Mouse (Mus musculus) cerebellum, adult 2 months (tissue): ENCODE results near the gene Kcnab3. TPM values are rescaled to one million over a fixed set of nuclear protein-coding genes. Genes with fewer than 3 reads are reported as not detected.

Source experiments
- DNase-seq, 2 experiments: peaks; one replicate each; pipeline ENCODE4 v3.0.0; 2021
- H3K27ac ChIP-seq: fragments of 200-500 bp; 2 replicates; pipeline ENCODE4 v1.5.1; 2012; ENCODE audit warnings: low read length, control low read depth, inconsistent platforms; ENCODE audit not compliant: insufficient read depth
- H3K27me3 ChIP-seq: fragments of 200-500 bp; 2 replicates; pipeline ENCODE4 v1.6.1; 2012; ENCODE audit warnings: inconsistent platforms, mild to moderate bottlenecking, low read length, moderate library complexity; ENCODE audit not compliant: control insufficient read depth, insufficient read depth
- H3K4me1 ChIP-seq: fragments of 200-500 bp; 2 replicates; pipeline ENCODE4 v1.6.1; 2011; ENCODE audit warnings: low read length; ENCODE audit not compliant: control insufficient read depth, insufficient read depth
- H3K4me3 ChIP-seq: fragments of 200-500 bp; replicated peaks from 2 replicates; pipeline ENCODE3; 2011; ENCODE audit warnings: mild to moderate bottlenecking, low read depth, low read length, control low read depth; ENCODE audit not compliant: insufficient read depth
- CTCF ChIP-seq: fragments of 200-500 bp; IDR thresholded peaks from 2 replicates; pipeline ENCODE4 v1.5.1; 2011; ENCODE audit warnings: low read depth, mild to moderate bottlenecking, control low read depth, low read length, moderate library complexity, borderline replicate concordance; ENCODE audit not compliant: insufficient read depth
- POLR2A ChIP-seq: fragments of 200-500 bp; IDR thresholded peaks from 2 replicates; pipeline ENCODE4 v1.6.1; 2011; ENCODE audit warnings: low read length, control low read depth, borderline replicate concordance; ENCODE audit not compliant: insufficient read depth
- WGBS: fragments of 180-500 bp; shearing (Covaris S2); methylation state at CpG from one replicate; pipeline ENCODE4 v1.1.7; 2018; 5-methylcytosine and 5-hydroxymethylcytosine counted together
- polyA plus RNA-seq: library from polyadenylated mRNA; depleted of rRNA; stranded (reverse); fragments of >200 nt; gene quantifications from 2 replicates; pipeline ENCODE4 v1.2.3, GENCODE M21; 2012; rRNA removed

Kcnab3 gene
- polyA plus RNA-seq, 1 experiment, result 117 TPM

- Histone ChIP-seq H3K27me3 (no peaks in the 10 kb centered on the region), H3K4me1 (peaks cover 17% of the 10 kb centered on the region), H3K27ac (no peak overlapping the region), H3K4me3 (no peak overlapping the region)
- TF ChIP-seq POLR2A, result no peak
- TF ChIP-seq CTCF, result no peak
- WGBS, result 86% methylated on average over 4 of the region's 4 CpGs
- DNase-seq, result no peak
Observed at GRCm38 (mm10) chr11:69375646-69376045, 49.6 kb downstream of the Kcnab3 start.

GRCm38 (mm10) chr11:69377766-69378165 lies 51.7 kb downstream of the Kcnab3 start:
- no peaks in the 10 kb centered on the region for H3K27me3 ChIP-seq
- peaks cover 19% of the 10 kb centered on the region for H3K4me1 ChIP-seq
- H3K4me3 ChIP-seq, result no peak overlapping the region
- 84% methylated on average over 3 of the region's 3 CpGs for WGBS
- no peak overlapping the region for H3K27ac ChIP-seq
- no peak for DNase-seq
- no peak for TF ChIP-seq CTCF
- TF ChIP-seq POLR2A, result no peak

- no peaks in the 10 kb centered on the region for H3K27me3 ChIP-seq
- H3K4me1 ChIP-seq, result peaks cover 15% of the 10 kb centered on the region
- no peak overlapping the region for H3K4me3 ChIP-seq
- WGBS, result 91% methylated on average over 3 of the region's 3 CpGs
- no peak overlapping the region for H3K27ac ChIP-seq
- TF ChIP-seq POLR2A (no peak), CTCF (no peak)
- DNase-seq, result no peak
Observed at GRCm38 (mm10) chr11:69379600-69379999, 53.5 kb downstream of the Kcnab3 start.

- no peak overlapping the region for H3K27ac ChIP-seq
- TF ChIP-seq CTCF (no peak), POLR2A (no peak)
- no peak overlapping the region for H3K4me3 ChIP-seq
- H3K27me3 ChIP-seq, result no peaks in the 10 kb centered on the region
- 12% methylated on average over 6 of the region's 6 CpGs for WGBS
- peak; percentile 69 to 80 for DNase-seq
- H3K4me1 ChIP-seq, result peaks cover 15% of the 10 kb centered on the region
Observed at GRCm38 (mm10) chr11:69381356-69381755, 55.3 kb downstream of the Kcnab3 start.

Other genes with a start within 250 kb of the Kcnab3 start
- gene Vamp2, start 237.8 kb upstream of the Kcnab3 start, polyA plus RNA-seq, result 672 and 700 TPM in 2 replicates
- 34.4 and 37.2 TPM in 2 replicates for gene Per1, start 231.0 kb upstream of the Kcnab3 start, polyA plus RNA-seq
- 0.44 and 0.59 TPM in 2 replicates for gene Hes7, start 205.9 kb upstream of the Kcnab3 start, polyA plus RNA-seq
- 1.3 and 1.4 TPM in 2 replicates for gene 9130213A22Rik, start 203.7 kb upstream of the Kcnab3 start, polyA plus RNA-seq
- gene Aloxe3, start 200.4 kb upstream of the Kcnab3 start, polyA plus RNA-seq, result 10.8 and 16.0 TPM in 2 replicates
- gene Alox12b, start 169.3 kb upstream of the Kcnab3 start, polyA plus RNA-seq, result 0.59 and 0.60 TPM in 2 replicates
- gene Alox8, start 128.4 kb upstream of the Kcnab3 start, polyA plus RNA-seq, result 5.2 and 5.5 TPM in 2 replicates
- 1.4 and 1.8 TPM in 2 replicates for gene Gucy2e, start 89.2 kb upstream of the Kcnab3 start, polyA plus RNA-seq
- gene Cntrob, start 2.5 kb upstream of the Kcnab3 start, polyA plus RNA-seq, result 22.0 and 23.0 TPM in 2 replicates
- 81.4 and 83.6 TPM in 2 replicates for gene Trappc1, start 2.3 kb upstream of the Kcnab3 start, polyA plus RNA-seq
- 130 and 135 TPM in 2 replicates for gene Rnf227, start 14.2 kb downstream of the Kcnab3 start, polyA plus RNA-seq
- gene Chd3, start 43.1 kb downstream of the Kcnab3 start, polyA plus RNA-seq, result 111 and 115 TPM in 2 replicates
- gene Naa38, start 69.2 kb downstream of the Kcnab3 start, polyA plus RNA-seq, result 193 and 200 TPM in 2 replicates
- gene Cyb5d1, start 69.4 kb downstream of the Kcnab3 start, polyA plus RNA-seq, result 40.2 and 41.9 TPM in 2 replicates
- 5.7 and 6.0 TPM in 2 replicates for gene Tmem88, start 72.0 kb downstream of the Kcnab3 start, polyA plus RNA-seq
- 14.0 and 16.5 TPM in 2 replicates for gene Kdm6b, start 87.4 kb downstream of the Kcnab3 start, polyA plus RNA-seq
- gene Dnah2, start 222.9 kb downstream of the Kcnab3 start, polyA plus RNA-seq, result 0.55 and 0.69 TPM in 2 replicates
- gene Efnb3, start 233.9 kb downstream of the Kcnab3 start, polyA plus RNA-seq, result 84.8 and 104 TPM in 2 replicates